Mouse (Mus musculus) common myeloid progenitor, adult 5-6 weeks (primary cell): ENCODE data around the gene Ccdc142. TPM values are rescaled to one million over a fixed set of nuclear protein-coding genes. Genes with fewer than 3 reads are reported as not detected.
A peak's percentile ranks its signal among the peaks of the same experiment; 100 is the strongest.

Source experiments
- ATAC-seq: replicated peaks from 2 replicates; pipeline ENCODE4 v1.8.0; 2016; ENCODE audit warnings: low read depth, mild to moderate bottlenecking, moderate TSS enrichment, inconsistent platforms; ENCODE audit not compliant: poor library complexity, severe bottlenecking
- total RNA-seq: library from RNA; stranded (forward); fragments of 200-1000, 187-1606 nt; gene quantifications from 2 replicates; pipeline ENCODE4 v1.2.3, GENCODE M21; 2017

Ccdc142 gene
- total RNA-seq, 1 experiment from 2014 or later, result 0.41 TPM

DNA sequence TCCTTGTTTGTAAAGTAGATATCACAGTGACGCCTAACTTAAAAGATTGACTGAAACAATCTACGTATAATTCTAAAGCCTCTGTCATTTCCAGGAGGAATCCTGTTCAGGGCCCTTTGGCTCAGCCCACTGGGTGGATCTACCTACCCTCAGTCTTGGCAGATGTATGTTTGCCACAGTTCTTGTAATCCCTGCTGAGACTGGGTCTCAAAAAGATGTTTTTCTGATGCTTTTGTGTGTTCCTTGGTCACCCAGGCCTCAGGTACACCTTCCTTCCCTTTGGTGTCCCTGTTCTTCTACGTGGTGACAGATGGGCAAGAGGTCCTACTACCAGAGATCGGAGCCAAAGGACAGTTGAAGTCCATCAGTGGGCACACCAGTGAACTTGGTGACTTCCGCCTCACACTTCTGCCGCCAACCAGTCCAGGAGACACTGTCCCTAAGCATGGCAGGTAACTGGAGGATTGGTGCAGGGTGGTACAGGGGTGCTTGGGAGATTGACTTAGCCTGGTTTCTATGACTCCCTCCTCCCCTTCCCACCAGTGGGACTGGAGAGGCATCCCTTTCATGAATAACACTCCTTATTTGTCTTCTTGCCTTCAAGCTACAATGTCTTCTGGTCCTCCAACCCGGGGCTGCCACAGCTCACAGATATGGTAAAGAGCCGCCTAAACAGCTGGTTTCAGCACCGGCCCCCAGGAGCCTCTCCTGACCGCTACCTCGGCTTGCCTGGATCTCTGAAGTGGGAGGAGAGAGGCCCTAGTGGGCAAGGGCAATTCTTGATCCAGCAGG lies 15.2 kb downstream of the Ccdc142 start:
- ATAC-seq, result no peak

DNA sequence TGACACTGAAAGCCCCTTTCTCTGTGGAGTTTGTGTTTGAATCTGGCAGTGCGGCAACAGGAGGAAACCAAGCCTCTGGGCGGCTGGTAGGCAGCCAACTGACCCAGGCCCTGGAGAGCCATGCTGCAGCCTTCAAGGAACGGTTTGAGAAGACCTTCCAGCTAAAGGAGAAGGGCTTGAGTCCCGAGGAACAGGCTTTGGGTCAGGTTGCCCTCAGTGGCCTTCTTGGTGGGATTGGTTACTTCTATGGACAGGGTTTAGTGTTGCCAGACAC lies 15.7 kb downstream of the Ccdc142 start:
- no peak for ATAC-seq

DNA sequence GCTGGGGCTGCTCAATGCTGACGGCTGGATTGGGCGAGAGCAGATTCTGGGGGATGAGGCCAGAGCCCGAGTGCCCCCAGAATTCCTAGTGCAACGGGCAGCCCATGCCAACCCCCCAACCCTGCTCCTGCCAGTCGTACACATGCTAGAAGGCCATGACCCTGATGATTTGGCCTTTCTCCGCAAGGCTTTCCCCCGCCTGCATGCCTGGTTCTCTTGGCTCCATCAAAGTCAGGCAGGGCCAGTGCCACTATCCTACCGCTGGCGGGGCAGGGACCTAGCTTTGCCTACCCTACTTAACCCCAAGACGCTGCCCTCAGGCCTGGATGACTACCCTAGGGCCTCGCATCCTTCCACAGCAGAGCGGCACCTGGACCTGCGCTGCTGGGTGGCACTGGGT lies 16.2 kb downstream of the Ccdc142 start:
- ATAC-seq, result no peak

DNA sequence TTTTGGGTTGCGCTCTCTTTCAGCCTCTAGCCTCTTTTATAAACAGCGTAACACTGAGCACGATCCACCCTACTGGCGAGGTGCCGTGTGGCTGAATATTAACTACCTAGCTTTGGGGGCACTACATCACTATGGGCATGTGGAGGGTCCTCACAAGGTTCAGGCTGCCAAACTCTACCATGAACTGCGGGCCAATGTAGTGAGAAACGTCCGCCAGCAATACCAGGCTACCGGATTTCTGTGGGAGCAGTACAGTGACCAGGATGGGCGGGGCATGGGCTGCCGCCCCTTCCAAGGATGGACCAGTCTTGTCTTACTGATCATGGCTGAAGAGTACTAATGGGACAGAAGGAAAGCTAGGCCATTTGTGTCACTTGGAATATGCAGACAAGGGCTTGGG lies 17.0 kb downstream of the Ccdc142 start:
- no peak for ATAC-seq

DNA sequence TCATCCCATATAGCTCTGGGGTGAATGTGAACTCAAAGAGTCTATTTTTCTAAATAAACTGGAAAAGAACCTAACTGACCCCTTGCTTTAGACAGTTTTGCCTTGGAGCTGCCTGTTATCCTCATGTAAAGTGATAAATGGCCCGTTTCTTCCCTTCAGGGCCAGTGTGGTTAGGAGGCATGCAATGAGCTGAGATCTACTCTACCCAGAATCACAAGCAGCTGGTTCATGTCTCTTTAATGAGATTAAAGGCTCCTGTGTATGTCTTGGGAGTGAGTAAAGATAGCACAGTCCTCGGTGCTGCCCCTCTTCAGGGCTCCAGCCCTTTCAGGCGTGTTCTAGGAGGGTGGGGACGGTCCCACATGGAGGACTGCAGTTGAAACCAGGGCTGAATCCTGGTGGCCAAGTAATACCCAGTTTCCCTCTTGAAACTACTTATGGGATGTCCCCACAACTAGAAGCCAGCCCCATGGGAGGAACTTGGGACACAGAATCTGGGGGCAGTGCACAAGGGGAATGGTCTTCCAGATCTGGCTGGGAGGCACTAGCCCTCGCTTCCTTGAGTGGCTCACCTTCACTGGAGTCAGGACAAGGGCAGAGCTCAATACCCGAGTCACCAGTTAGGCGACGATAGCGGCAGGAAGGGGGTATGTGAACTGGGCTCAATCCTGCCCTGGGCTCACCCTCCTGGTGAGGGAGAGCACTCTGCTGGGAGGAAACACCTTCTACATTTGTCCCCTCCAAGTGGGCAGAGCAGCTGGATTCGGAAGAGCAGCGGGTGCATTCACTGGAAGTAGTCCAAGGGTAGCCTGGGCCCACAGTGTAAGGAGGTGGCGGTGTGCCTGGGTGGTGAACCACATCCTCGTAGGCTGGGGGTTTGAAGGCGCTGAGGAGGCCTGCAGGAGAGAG lies 17.7 kb downstream of the Ccdc142 start:
- peak; percentile 16 for ATAC-seq

DNA sequence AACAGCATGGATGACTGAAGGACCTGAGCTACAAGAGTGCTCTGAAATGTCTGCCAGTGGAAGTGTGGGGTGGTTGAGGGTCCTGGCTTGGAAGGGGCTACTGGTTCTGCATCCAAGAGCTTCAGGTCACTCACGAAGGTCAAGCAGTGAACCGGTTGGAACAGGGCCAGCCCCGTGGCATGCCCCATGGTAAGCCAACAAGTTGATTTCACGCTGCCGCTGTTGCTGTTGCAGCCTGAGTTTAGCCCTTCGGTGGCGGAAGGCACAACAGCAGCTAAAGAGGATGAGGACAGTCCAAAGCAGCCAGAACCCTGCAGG lies 18.3 kb downstream of the Ccdc142 start:
- no peak for ATAC-seq

DNA sequence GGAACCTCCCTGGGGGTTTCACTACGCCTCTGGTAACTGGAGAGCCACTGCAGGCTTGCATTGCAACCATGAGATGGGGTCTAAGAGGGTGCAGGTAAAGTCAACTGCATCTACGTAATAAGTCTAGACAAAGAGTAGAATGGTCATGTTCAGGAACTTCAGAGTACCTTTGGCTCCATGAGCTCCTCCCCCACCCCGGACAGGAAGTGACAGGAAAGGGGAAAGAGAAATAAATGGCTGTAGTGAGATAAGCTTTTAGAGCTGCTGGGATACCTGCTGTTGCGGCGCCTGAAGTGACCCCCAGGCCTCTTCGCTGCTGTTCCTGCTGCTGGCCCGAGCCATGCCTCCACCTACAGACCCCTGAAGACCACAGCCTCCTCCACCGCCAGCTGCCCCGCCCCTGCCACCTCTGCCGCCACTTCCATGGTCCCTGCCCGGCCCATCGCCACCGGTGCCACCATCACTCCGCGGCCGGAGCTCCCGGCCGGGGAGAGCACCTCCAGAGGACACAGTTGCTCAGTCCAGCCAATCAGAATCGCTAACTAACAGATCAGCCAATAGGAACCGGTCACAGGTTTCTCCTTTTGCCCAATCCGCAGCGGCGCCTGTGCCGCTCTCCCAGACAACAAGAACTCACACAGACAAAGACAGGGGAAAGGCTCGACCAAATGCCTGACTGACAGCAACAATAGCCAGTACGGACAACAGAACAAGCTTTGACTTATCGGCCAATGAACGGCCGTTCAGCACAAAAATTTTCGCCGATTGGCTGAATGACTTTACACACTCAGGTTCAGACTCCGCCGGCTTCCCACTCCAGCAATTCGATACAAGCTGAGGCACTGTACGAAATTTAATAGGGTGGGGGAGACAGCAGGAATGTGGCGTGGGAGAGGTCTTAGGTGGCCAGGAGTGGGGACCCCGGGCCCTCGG lies 19.8 kb downstream of the Ccdc142 start, which contains the start of gene Wbp1:
TSS of gene Wbp1 (minus strand) at position 630 of the 933 bp plus-strand sequence.
- ATAC-seq, result peak; percentile 82

DNA sequence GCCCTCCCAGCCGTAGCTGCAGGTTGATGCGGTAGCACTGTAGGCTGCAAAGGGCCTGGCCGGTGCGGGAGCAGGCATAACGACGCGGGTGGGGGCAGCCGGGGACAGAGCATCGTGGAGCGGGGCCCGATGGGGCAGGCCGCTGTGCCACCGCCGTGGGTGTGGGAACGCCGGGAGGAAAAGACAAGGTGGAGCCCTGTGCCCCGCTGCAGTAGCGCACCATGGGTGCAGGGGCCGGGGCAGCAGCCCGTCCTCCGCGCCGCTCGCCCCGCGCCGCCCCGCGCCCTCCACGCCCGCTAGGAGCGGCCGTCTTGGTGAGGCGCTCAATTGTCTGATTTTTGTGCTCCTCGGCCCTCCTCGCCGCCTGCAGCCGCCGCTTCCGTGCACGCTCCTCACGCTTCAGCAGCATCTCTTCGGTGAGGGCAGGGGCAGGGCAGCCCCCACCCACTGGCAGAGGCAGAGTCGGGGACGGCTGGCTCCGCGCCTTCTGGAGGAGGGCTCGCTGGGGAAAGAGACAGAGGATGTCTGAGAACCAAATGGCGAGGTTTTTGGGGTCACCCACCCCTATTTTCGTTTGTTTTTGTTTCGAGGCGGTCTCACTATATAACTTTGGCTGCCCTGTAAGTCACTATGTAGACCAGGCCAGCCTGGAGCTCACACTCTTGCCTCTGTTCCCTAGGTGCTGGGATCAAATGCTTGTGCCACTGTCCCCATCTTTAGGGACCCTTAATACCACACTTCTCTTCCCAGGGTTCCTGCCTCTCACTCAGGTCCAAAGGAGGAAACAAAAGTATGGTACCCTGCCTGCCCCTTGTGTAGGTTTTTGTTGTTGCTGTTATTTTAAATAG lies 20.7 kb downstream of the Ccdc142 start:
- no peak for ATAC-seq

DNA sequence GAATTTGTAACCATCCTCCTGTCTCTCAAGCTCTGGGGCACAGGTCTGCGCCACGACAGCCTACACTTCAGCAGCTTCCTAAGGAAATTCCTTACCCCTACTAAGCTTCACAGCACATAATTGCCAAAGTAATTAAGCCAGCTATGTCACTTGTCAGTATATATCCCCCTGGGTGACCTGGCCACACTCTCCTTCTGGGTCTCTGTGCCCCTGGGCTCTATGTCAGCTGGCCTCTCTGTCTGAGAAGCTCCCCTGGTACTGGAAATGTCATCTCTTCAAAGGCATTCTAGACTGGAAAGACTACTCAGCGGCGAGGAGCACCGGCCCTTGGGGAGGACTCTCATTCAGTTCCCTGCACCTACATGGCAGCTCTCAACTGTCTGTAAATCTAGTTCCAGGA lies 21.6 kb downstream of the Ccdc142 start:
- no peak for ATAC-seq

DNA sequence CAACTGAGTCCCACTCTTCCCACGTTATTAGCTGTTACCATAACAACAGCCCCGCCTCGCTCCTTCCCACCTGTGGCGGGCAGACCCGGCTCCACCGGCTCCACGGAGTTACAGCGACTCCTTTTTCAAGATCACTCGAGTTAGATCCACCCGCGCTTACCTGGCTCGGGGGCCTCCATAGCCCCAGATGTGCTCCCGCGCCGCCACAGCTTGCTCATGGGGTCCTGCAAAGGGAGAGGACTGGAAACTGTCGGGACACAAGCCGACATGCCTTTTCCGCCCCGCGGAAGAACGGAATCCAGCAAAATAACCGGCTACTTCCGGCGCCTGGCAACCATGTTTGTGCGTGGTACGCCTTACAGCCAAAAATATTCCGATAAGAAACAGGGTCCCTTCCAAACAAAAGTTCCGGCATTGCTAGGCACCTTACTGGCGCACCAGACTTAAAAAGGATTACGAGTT lies 23.5 kb downstream of the Ccdc142 start:
- peak; percentile 64 for ATAC-seq

DNA sequence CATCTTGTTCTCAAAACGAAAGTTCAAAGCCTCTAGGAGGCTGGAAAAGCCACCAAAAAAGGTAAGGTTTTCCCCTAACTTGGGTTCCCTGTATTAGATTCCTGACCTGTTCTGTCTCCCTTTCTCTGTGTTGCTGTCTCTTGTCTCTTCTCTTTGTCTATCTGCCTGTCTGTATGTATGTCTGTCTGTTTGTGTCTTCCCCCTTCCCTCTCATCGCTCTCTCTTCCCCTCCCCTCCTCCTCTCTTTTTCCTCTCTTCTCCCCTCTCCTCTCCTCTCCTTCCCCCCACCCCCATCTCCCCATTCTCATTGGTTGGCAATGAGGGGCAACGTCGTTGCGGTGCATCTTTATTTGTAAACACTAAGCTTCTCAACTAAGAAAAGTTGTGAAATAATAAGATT lies 23.9 kb downstream of the Ccdc142 start, which contains the start of gene Ino80b:
TSS of gene Ino80b (minus strand) at position 101 of the 400 bp plus-strand sequence.
- ATAC-seq, result no peak

DNA sequence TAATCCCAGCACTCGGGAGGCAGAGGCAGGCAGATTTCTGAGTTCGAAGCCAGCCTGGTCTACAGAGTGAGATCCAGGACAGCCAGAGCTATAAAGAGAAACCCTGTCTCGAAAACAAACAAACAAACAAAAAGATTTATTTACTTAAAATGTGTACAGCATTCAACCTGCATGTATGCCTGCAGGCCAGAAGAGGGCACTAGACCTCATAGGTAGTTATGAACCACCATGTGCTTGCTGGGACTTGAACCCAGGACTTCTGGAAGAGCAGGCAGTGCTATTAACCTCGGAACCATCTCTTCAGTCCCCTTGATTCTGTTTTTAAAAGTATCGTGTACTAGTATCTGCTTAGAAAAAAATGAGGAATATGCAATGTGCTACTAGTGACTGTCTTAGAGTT lies 26.0 kb downstream of the Ccdc142 start:
- no peak for ATAC-seq

DNA sequence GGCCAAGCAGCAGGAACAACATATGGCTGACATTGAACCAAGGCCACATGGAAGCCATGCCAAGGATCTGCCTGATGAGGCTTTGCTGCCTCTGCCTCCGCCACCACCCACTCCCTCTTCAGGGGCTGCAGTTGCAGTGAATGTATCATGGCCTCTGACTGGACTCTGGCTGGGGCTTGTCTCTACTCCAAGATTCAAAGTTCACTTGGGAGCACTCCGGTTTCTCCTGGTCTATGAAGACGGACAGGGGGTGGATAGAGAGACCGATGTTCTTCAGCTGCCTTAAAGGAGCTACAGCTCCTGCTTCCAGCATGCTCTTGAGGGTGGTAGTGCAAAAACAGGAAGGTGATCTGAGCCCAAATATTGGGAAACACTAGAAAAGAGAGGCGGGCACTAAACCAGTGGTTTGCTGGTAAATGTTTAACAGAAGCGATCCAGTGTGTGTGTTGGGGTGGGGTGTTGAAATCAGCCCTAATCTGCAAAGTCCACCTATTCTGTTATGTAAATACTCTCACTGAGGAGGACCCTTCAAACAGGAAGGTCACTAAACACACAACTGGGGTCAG lies 30.2 kb downstream of the Ccdc142 start:
- peak; percentile 79 for ATAC-seq

DNA sequence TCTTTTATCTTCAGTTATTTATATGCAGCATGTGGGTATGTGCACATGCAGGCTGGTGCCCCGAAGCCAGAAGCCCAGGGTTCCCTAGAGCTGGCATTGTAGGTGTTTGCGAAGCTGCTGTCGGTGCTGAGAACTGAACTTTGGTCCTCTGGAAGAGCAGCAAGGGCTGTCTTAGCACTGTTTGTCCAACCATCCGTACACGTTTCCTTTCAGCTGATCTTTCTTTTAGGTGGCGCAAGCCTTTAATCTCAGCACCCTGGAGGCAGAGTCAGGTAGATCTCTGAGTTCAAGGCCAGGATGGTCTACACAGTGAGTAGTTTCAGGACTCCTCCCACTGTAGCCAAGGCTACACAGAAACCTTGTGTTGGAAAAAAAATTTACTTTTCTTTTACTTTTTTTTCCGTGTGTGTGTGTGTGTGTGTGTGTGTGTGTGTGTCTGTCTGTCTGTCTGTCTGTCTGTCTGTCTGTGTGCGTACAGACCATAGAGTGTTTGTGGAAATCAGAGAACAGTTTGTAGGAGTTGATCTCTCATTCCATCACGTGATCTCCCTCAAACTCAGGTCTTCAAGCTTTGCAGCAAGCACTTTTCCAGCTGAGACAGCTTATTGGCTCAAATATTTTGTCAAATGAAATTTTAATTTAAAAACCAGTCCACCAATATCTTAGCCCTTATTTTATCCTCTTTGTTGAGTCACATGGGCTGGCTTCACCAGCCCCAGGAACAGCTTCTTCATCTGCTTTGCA lies 30.9 kb downstream of the Ccdc142 start:
- ATAC-seq, result no peak

DNA sequence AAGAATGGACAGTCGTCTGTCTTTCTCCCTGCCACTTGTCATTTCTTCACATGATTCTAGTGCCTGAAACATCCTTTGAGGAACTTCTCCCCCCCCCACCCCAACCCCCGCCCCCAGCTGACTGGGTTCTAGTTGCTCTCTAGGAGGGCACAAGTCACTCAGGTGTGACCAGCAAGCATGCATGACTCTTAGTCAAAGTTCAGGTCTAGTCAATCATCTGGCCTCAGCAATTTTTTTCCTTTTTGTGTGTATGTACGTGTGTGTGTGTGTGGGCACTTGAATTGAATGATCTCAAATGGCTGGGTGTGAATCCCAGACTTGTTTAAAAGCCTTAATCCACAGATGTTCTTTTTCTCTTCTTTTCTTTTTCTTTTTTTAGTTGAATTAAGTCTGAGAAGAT lies 32.8 kb downstream of the Ccdc142 start:
- ATAC-seq, result no peak

DNA sequence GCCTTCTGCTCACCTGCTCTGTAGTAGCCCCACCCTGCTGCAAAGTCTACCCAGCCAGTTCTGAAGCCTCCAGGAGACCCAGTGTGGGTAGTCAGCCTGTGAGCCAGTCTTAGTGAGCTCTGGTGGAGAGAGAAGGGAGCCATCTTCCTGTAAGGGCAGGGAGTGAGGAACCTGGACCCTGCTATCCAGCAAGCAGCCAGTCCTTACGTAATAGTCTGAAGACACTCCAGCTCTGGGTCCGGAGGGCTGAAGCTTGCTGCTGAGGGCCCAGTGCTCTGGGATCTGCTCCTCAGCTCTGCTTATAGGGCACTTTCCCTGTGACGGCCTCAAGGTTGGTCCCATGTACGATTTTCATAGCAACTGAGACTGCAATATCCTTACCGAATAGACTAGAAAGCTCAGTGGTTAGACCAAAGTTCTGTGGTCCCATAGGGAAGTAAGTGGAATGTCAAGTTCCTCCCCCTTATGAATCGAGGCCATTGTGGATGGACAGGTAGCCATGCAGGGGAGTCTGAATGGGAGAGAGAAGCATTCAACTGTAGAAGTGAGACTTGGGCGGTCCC lies 33.6 kb downstream of the Ccdc142 start, which contains the start of gene Rtkn:
TSS of gene Rtkn (plus strand) at position 513 of the 563 bp plus-strand sequence.
- no peak for ATAC-seq

DNA sequence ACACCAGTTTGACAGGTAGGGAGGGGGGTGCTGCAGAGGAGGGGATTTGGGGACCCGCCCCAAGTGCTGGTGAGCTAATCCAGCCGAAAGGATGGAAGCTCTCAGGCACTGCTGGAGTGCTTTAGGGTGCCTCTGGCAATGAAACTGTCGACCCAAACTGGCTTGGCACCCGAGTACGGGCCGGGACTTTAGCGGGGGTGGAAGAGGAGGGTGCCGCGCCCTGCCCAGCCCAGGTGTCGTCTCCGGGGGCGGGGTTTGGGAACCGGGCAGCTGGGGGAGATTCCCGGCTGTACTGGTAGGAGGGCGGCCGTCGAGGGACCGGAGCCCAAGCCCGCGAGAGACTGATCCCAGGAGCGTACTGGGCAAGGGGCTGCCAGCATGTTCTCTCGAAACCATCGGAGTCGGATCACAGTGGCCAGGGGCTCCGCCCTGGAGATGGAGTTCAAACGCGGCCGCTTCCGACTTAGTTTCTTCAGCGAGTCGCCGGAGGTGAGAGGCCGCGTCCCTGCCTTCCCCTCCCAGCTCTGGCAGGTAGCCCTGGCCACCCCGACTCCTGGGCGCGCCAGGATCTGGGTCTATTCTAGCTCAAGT lies 34.3 kb downstream of the Ccdc142 start:
- no peak for ATAC-seq
